Mouse (Mus musculus): ENCODE results near the gene Mvb12a.

DNA sequence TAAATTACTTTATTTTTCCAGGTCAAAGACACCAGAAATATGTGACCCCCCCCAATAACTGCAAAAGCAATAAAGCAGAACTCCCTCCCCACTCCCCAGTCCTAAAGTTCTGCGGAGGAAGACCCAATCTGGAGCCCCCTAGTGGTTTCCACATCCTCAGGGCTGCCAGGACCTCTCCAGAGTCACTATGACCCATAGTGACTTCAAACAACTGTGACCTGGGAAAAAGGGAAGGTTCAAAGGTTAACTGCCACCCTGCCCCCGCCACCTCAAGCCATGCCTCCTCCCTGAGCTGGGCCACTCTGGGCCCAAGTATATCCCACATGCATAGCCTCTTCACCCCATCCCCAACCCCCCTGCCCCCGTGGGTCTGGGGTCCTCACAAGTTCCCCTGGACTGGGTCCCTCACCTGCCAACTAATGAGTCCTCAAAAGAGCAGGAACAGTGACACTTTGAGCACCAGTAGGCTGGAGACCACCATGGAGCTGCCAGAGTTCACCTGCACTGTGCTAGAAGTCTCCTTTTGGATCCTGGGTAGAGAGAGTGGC lies 8.4 kb upstream of the Mvb12a start:
- peak; percentile 25 for TF ChIP-seq CTCF (conservative IDR thresholded peaks at IDR 0.05; ENCODE audit: low read length)
- no peak for TF ChIP-seq NANOG (IDR thresholded peaks at IDR 0.05; ENCODE audit: borderline replicate concordance, low read length)
- TF ChIP-seq POU5F1 (IDR thresholded peaks at IDR 0.05; ENCODE audit: borderline replicate concordance, low read length), result no peak

Measured in E14TG2a.4 (cell line).